Mouse (Mus musculus) CD4-positive helper T cell, adult 2 months (primary cell): Measurements from ENCODE around the gene Gipc2.
A peak's percentile ranks its signal among the peaks of the same experiment; 100 is the strongest.

ENCODE experiments used
- DNase-seq: peaks from one replicate; pipeline ENCODE4 v3.0.0-alpha.2; 2012; ENCODE audit warnings: low read depth, missing footprints, low spot score

Gipc2 gene

DNA sequence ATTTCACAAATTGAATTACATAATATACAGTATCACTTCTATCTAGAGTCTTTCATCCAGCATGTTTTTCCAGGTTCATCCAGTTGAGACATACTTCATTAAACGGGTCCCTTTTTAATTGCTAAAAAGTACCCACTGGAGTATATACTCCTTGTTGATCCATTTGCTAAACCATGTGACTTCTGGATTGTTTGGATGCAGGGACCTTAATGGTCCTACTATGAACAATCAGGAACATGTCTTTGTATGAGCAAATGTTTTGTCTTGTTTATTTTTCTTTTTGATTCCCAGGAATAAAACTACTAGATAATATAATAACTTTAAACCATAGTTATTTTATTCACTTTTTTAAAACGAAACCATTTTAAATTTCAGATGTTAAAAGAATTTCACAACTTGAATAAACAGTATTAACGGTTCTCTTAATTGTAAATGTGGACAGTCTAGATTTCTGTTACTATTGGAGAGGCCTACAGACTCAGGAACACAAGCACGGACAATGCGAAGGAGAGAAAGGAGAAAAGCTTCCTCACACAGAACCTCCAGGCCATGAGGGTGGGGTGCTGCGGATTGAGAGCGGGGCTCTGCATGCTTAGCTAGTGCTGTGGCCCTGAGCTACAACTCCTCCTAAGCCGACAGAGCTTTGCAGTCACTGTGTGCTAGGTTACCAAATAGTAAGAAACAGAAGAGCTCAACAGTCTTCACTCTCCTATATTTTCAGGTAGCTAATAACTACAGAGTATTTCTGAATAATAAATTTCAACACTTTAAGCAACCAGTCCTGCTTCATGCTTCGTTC is 24.8 kb upstream of the Gipc2 start:
- no peak for DNase-seq

DNA sequence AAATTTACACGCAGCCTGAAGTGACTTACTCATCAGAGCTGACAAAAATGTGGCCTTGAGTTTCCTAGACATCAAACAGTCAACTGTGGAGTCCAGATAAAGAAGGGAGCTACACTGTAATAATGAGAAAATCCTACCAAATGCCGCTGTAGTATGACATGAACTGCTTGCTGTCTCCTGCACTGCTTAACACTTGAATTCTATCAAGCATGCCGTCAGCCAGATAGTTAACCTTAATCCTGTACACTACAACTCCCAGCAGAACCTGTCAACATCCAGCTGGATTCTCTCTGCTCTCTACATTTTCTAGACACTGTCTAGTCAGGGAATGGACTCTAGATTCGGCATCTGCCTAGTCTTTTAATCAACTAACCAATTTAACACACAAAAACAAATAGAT is 23.3 kb upstream of the Gipc2 start:
- DNase-seq = no peak

DNA sequence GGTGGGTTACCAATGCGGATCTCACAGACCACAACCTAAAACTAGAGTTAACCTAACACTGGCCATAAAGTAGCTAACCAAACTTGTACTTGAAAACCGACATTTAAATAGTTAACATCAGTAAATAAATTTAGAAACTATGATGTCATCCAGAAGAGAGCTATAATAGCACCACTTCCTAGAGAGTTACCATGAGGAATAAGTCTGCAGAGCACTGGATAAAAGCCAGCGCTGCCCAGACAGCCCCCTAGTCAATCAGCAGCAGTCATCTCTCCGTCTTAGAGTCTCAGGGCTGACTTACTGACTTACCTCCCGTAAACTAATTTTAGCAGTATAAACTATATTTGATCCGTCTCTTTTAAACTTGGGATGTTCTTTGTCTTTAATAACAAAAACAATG is 20.1 kb upstream of the Gipc2 start:
- no peak for DNase-seq

DNA sequence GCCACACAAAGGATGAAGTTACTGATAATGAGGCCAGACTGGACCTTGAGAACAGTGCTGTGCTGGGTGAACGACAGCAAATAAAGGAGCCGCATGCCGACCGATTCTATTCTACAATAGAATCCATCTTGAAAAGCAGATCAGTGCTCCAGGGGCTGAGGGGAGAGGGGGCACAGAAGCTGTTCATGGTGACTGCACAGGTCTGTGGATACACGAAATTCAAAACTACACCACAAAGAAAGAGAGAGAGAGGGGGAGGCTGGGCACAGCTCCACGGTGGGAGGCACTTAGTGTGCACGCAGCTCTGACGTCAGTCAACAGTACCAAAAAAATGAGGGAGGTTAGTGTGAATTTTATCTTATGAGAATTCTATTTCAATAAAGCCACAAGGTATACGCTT is 17.5 kb upstream of the Gipc2 start:
- DNase-seq = no peak

DNA sequence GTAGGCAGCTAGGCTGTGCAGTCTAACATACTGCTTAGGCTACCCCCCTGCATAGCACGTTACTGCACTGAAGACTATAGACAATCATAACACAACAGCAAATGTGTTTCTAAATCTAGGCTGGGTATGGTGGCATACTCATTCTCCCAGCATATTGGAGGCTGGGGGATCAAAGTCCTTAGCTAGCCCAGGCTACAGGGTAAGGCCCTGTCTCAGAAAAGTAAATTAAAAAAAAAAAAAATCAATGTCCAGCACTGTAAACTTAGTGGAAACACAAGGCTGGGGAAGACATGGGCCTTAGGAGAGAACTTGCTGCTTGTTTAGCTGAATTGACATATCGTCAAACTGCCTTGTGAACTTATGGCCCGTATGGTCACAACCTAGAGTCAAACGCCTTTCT is 14.6 kb upstream of the Gipc2 start:
- DNase-seq = no peak

DNA sequence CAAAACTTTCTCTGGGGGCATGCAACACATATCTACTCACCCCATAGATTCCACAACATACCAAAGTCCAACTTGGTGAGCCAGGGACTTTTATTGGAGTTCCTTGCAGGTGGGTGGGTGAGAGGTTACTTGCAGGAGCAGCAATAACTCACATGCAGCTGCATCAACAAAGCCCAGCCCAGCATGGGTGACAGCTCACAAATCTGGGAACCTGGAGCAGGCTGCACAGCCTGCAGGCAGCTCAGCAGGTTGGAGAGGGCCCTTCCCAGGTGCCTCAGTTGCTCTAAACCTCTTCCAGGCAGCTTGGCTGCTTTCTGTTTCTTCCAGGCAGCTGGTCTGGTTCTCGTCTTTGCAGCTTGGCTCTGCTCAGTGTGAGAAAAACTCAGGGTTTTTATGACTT is 13.3 kb upstream of the Gipc2 start:
- no peak for DNase-seq

DNA sequence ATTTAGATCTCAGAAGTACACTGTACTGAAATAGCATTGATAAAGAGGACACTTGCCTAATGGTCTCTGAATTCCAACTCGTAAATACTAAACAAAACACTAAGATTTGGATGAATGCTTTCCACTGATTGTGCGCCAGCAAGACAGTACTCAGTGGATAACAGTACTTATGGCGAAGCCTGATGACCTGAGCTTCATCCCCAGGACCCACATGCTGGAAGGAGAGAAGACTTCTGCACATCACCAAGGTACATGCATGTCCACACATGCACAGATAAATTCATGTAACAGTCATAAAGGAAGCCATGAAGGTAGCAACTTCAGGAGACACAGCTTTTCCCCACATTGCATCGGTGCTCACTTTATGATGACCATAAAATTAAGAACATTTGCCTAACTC is 12.8 kb upstream of the Gipc2 start:
- DNase-seq = no peak

DNA sequence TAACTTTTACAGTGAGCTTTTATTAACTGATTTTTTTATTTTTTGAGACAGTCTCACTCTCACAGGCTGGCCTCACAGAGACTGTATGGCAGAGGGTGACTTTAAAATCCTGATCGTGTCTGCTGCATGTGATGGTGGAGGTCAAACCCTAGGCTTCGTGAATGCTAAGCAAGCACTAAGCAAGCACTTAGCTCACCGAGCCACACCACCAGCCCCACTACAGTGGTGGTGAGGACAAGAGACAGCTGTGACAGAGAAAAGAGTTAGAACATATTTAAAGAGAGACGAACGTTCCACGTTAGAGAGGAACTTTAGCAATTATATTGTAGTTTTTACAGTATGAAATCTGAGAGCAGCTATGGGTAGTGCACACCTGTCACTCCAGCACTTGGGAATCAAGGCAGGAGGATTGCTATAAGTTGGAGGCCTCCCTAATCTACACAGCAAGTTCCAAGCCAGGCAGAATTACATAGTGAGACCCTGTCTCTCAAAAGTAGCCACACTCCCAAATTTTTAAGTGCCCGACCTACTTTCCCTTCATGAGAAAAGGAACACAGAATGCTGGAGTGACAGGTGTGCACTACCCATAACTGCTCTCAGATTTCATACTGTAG is 6.4 kb upstream of the Gipc2 start:
- no peak for DNase-seq

DNA sequence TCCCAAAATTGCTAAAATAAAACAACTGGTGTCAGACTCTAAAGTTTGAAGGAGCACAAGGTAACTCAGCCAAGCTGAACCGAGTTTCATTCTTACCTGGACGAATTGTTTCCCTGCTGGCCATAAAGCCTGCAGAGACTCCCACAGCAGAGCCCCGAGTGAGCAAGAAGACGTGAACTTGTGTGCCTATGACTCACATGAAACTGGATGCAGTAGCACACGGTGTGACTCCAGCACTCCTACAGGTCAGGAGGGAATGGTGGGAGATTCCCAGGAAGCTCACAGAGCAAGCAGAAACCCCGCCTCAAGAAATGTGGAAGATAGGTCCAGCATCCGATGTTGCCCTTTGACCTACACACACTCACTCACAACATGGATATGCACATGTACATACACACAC is 5.8 kb upstream of the Gipc2 start:
- no peak for DNase-seq

DNA sequence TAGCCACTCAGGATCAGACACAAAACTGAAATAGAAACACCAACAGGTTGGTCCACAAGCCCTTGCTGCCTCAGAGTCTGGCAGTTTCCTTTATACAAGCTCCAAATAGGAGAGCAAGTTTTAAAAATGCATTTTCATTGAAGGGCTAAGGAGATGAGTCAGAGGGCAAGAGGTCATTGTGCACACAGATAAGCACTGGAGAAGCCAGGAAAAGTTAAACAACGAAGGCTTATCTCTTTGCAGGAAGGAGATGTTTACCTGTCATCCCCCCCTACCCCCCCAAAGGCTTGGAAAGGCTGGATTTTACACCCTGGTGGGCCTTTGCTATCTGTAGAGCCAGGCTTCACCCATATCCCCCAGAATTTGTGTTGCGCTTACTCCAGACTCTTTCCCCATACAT is 5.2 kb upstream of the Gipc2 start:
- DNase-seq = no peak

DNA sequence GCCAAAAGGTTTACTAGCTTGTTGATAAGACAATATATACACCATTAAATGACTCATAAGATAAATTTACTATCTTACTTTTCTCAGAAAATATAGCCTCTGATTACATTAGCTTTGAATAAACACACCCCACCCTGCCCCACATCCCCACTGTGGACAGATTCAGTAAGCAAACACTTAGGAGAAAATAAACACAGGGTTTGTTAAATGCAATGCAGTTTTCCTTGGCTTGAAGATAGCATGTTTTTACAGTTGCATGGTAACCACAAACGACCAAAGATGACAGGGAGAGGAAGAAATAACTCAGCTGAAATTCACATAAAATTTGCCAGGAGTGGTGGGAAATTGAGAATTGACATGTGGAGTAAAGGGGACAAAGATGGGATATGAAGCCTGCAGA is 4.4 kb upstream of the Gipc2 start:
- DNase-seq = no peak

DNA sequence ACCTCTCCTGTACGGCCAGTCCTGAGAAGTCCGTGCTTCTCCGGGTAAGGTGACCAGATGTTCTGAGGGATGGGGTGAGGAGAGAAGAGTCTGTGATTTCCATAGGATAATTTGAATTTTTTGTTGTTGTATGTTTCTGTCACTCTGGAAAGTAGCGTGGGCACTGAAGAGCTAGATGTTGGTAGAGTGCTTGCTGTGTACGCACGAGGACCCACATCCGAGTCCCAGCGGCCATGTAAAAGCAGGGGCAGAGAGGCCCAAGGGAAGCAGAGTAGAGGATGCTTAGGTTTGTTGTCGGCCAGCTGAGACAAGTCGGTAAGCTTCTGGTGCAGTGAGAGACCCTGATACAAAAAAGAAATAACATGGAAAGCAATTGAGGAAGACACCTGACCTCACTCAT is 2.0 kb upstream of the Gipc2 start:
- DNase-seq = no peak

DNA sequence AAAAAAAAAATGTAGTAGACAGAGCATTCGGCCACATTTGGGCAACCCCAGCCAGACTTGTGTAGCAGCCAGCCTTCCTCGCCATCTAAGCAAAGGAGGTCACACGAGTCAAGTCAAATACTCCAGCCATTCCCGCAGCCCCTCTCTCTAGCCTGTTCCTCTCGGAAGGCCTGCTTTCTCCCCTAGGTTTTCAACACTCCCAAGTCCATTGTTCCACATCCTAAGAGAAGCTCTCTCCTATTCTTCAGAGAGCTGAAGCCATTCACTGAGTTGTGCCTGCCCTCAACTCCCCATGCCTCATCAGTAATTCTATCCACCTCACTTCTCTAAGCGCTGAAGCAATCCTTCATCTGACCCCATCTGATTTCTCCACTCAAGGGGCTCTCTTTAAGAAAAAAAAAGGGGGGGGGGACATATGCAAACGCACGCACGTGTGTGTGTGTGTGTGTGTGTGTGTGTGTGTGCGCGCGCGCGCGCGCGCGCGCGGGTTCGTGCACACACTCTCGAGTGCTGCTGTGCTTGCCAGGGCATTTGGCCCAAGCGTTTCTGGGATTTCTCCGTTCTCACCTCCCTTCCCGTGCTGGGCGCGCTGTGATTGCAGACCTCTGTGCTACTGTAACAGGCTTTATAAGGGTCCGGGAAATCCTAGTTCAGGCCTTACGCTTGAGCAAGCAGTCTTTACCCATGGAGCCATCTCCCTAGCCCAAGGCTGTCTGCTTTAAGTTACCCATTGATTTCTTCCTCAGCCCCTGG is 845 bp upstream of the Gipc2 start:
- DNase-seq = no peak

DNA sequence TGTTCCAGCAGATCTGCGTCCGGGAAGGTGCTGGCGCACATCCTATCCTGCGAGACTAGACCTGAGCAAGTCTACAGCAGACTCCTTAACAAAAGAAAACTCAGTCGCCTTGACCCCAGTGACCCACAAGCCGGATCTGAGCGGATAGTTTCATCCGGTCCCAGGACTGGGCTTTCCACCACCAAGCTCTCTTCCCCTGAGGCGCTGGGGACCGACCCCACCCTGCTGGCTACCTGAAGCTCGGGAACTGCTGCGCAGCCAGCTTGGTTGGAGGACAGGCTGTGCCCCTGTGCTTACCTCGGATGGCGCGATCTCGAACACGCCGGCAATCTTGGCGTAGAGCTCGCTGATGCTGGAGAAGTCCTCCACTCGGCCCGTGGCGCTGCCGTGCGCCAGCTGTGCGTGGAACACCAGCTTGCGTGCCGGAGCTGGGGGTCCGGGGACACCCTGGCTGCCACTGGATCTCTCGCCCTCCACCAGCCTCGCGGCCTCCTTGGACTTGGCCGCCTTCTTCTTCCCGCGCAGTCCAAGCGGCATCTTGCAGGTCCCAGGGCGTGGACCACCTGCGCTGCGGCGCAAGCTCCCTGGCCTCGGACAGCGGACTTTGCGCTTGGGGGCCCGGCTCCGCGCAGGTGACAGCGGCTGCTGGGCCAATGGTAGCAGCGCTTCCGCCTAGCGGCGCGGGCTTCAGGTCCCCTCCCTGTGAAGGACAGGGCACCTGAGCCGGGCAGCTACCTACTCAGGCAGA is 505 bp downstream of the Gipc2 start:
- DNase-seq = peak; percentile 12

DNA sequence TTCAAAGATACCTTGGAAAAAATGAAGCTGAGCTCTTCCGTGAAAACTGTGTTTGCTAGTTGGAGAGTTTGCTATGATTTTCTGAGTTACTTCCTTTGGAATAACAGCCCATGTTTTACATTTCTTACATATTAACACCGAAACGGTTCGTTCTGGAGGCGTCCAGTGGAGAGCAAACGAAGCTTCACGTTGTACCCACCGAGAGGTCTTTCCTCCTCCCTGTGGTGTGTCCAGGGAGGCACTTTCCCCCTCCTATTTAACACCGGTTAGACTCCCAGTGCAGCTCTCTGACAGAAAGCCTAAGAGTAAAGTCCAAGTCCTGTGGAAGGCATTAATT is 1.0 kb downstream of the Gipc2 start:
- no peak for DNase-seq

DNA sequence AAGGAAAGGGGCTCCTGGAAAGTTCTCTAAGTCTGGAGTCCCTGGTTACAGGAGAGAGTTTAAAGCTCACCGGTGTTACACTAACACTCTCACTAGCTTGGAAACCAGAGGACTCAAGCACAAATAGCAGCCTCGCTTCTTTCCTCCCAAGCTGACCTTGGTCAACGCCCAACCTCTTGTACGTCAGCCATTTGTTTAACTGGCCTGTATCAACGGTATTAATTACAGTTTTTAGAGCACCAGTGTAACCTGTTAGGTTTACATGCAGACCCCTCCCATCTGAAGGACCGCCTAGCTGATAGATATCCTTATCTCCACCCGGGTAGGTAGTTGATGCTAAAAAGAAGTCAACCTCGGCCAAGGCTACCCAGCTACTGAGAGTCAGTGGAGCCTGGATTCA is 2.7 kb downstream of the Gipc2 start:
- DNase-seq = no peak

DNA sequence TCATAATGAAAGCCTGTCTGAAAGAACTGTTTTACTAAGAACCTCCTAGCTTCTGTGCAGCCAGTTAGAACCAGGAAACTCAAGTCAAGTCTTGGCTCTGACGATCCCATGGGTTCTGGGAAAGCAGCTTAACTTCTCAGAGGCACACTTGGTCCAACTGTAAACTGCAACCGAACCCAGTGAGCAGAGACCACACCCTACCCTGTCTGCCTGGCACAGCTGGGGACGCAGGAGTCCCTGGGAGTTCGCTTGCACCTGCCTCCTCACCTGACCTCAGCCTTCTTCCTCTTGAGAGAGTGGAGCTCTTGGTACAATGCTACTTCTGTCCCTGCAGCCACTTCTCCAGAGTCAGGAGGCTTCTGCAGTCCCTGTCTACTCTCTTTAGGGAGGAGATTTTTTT is 5.4 kb downstream of the Gipc2 start:
- DNase-seq = no peak

DNA sequence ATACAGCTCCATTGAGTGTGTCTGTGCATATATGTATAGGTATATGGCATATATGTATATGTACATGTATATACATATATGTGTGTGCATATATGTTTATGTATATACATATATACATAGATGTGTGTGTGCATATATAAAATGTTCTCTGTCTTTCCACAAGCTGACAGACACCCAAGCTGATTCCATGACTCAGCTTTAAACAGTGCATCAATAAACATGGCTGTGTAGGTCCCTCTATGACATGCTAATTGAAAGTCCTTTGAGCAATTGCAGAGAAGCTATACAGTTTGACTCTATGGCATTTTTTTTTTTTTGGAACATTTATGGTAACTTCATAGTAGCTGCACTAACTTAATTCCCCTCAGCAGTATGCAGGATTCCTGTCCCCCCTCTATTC is 6.7 kb downstream of the Gipc2 start:
- DNase-seq = no peak

DNA sequence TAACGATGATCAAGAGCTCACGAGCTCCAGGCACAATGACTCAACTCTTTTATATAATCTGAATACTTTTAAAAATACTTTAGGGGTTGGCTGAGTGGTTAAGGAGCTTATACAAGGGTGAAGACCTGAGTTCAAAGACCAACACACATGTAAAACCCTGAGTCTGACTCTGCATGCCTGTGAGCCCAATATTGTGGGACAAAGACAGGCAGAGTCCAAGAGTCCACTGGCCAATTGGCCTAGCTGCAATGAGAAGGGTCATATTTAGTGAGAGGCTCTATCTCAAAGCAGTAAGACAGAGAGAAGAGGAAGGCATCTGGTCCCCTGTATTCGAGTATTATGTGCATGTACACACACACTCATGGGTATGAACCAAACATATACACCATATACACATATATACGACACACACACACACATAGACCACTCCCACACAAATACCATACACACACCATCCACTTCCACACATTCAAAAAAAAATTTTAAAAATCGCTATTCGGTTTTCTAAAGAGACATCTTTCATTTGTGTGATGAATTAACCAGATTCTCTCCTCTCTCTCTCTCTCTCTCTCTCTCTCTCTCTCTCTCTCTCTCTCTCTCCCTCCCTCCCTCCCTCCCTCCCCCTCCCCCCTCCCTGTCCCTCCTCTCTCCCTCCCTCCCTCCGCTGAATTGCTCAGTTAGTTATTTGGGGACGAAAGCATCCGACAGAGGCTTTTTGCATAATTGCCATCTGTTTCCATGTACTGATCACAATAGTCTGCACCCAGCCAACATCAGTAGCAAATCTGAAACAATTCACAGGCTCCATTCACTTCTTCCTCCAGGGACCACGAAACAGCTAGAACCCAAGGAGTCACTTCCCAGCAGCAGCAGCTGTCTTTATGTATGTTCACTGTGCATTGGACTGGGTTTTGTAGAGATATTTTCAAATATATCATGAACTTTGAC is 7.4 kb downstream of the Gipc2 start:
- no peak for DNase-seq

DNA sequence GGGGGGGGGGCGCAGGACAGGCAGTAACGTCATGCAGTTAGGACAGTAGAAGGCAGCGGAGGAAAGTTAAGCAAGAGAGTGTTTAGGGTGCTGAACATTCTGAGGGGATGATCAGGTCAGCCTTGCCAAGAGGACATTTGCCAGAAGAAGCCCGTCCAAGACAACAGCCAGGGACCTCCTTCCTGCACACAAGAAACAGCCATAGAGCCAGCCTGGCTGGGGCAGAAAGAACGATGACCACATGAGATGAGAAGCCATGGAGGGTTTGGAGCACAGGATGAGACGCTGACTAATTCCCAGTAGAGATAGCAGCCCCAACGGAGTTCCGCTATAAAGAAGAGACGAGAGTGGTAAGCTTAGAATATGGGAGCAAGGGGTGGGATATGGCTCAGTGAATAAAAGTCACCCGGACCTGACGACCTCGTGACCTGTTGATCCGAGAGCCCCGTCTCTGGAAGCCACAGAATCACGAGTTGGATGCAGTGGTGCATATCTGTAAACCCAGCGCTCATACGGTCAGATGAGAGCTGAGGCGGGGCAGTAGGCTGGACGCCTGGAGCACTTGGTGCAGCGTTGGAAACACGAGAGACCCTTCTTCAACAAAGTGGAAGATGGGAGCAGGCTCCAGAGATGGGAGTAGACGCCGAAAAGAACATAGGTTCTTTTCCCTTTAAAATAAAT is 9.1 kb downstream of the Gipc2 start:
- DNase-seq = no peak
